In genomic region chr11:68346099-68346498, GRCm38 (mm10) we compare ENCODE assay signal across 27 mouse cellular contexts. TPM values are rescaled to one million over a fixed set of nuclear protein-coding genes. Genes with fewer than 3 reads are reported as not detected.
"Had no signal": no experiment of that assay in that cellular context is flagged by ENCODE, and none has a peak within 500 bp of the region (broad histone marks: within the 10 kb centered on the region; RNA-seq: fewer than 3 reads in every experiment).

No protein-coding gene starts in this region.

- H3K9ac ChIP-seq: heart, embryonic 12.5 days; hindbrain, embryonic 12.5 days; hindbrain, embryonic 14.5 days; intestine, embryonic 15.5 days; kidney, embryonic 15.5 days; limb, embryonic 12.5 days had no signal

- H3K4me2 ChIP-seq: heart, embryonic 12.5 days; hindbrain, embryonic 12.5 days; hindbrain, embryonic 14.5 days; intestine, embryonic 15.5 days; kidney, embryonic 15.5 days; limb, embryonic 12.5 days had no signal

- H3K27me3 ChIP-seq: heart, embryonic 12.5 days; hindbrain, embryonic 12.5 days; intestine, embryonic 15.5 days; kidney, embryonic 15.5 days had no signal

- ATAC-seq: forebrain, embryonic 16.5 days; hindbrain, embryonic 16.5 days; inflammation-experienced regulatory T-cells, adult 6 months; intestine, embryonic 15.5 days had no signal

- H3K36me3 ChIP-seq: heart, embryonic 10.5 days; heart, embryonic 12.5 days; hindbrain, embryonic 12.5 days; intestine, embryonic 15.5 days; kidney, embryonic 15.5 days; limb, embryonic 10.5 days; limb, embryonic 12.5 days had no signal

- H3K4me3 ChIP-seq: gastrocnemius, adult 2 months; heart, adult 2 months; heart, embryonic 10.5 days; heart, embryonic 12.5 days; hindbrain, embryonic 10.5 days; hindbrain, embryonic 12.5 days; intestine, embryonic 15.5 days; kidney, embryonic 15.5 days; limb, embryonic 10.5 days; limb, embryonic 12.5 days had no signal

- H3K9me3 ChIP-seq: heart, embryonic 10.5 days; heart, embryonic 12.5 days; hindbrain, embryonic 12.5 days; intestine, embryonic 15.5 days; kidney, embryonic 15.5 days; limb, embryonic 10.5 days had no signal

- DNase-seq: gastrocnemius, adult 2 months; gastrocnemius, postnatal 10 days; gastrocnemius, postnatal 25 days; heart, adult 2 months; heart, postnatal 10 days; heart, postnatal 4 days; kidney, adult 11 months; kidney, adult 8-10 months; kidney, postnatal 14 days; kidney, postnatal 36 days; layer of hippocampus, adult 9-11 months; layer of hippocampus, postnatal 36 days; liver had no signal

- H3K27ac ChIP-seq: gastrocnemius, adult 2 months; heart, adult 2 months; heart, embryonic 10.5 days; hindbrain, embryonic 10.5 days; hindbrain, embryonic 12.5 days; hindbrain, embryonic 14.5 days; intestine, embryonic 15.5 days; kidney, embryonic 15.5 days; kidney, postnatal 0 days; limb, embryonic 10.5 days; limb, embryonic 12.5 days had no signal

RNA-seq across cellular contexts. Expression of gene Ntn1, which starts 54.5 kb away (rescaled TPM):
- total RNA-seq: granulocyte monocyte progenitor cell, adult 5-6 weeks had no signal
